Mouse (Mus musculus) lung, embryonic 14.5 days (tissue): ENCODE results near the gene Ak5. TPM values are rescaled to one million over a fixed set of nuclear protein-coding genes. Genes with fewer than 3 reads are reported as not detected.

Source experiments
- ATAC-seq: fragments of 200-750 bp; cut with Nextera tagmentation; 2 replicates; pipeline ENCODE4 v1.8.0; 2017; ENCODE audit warnings: mild to moderate bottlenecking, moderate TSS enrichment, moderate library complexity; ENCODE audit not compliant: insufficient read depth
- DNase-seq: peaks from one replicate; pipeline ENCODE4 v3.0.0-alpha.2; 2015
- H3K27ac ChIP-seq: fragments of 300-500 bp; sonication (generic); 2 replicates; pipeline ENCODE4 v1.5.1; 2014; ENCODE audit warnings: low read depth, mild to moderate bottlenecking, moderate library complexity
- H3K27me3 ChIP-seq: fragments of 300-500 bp; sonication (generic); 2 replicates; pipeline ENCODE4 v1.6.1; 2014; ENCODE audit warnings: low read length, control low read depth; ENCODE audit not compliant: insufficient read depth
- H3K36me3 ChIP-seq: fragments of 300-500 bp; sonication (generic); 2 replicates; pipeline ENCODE4 v1.6.1; 2014; ENCODE audit warnings: control low read depth; ENCODE audit not compliant: insufficient read depth
- H3K4me1 ChIP-seq: fragments of 300-500 bp; sonication (generic); 2 replicates; pipeline ENCODE4 v1.6.1; 2014; ENCODE audit warnings: antibody characterized with exemption, control low read depth; ENCODE audit not compliant: insufficient read depth
- H3K4me2 ChIP-seq: fragments of 300-500 bp; sonication (generic); 2 replicates; pipeline ENCODE4 v1.6.1; 2014; ENCODE audit warnings: mild to moderate bottlenecking
- H3K4me3 ChIP-seq: fragments of 300-500 bp; sonication (generic); 2 replicates; pipeline ENCODE4 v1.5.1; 2014; ENCODE audit warnings: low read depth, low read length
- H3K9ac ChIP-seq: fragments of 300-500 bp; sonication (generic); 2 replicates; pipeline ENCODE4 v1.6.1; 2014
- H3K9me3 ChIP-seq: fragments of 300-500 bp; sonication (generic); 2 replicates; pipeline ENCODE4 v1.6.1; 2016; ENCODE audit warnings: low read depth, low read length, control low read depth
- CTCF ChIP-seq: IDR thresholded peaks from 2 replicates; pipeline ENCODE4 v1.5.1; 2016; ENCODE audit warnings: antibody characterized with exemption, low read depth
- WGBS: fragments of 180-500 bp; shearing (Covaris S2); extraction: QIAGEN DNeasy Blood & Tissue Kit; methylation state at CpG from one replicate; pipeline ENCODE4 v1.1.7; 2014; 5-methylcytosine and 5-hydroxymethylcytosine counted together
- polyA plus RNA-seq: library from polyadenylated mRNA; unstranded; fragments of >200 nt; fragmentation: Nextera tagmentation; extraction: Ambion mirVana; gene quantifications from 2 replicates; pipeline ENCODE4 v1.2.1, GENCODE M21; 2014

Gene Ak5
- polyA plus RNA-seq, 1 experiment from 2014 or later: 4.1 TPM

- DNase-seq (no peak), ATAC-seq (no peak)
- Histone ChIP-seq H3K27me3 (no peaks in the 10 kb centered on the region), H3K27ac (no peak overlapping the region), H3K36me3 (no peaks in the 10 kb centered on the region), H3K4me3 (no peak overlapping the region), H3K9ac (no peak overlapping the region), H3K4me1 (no peaks in the 10 kb centered on the region), H3K9me3 (no peaks in the 10 kb centered on the region), H3K4me2 (no peak overlapping the region)
- TF ChIP-seq CTCF: no peak
- WGBS: 65% methylated on average over 10 of the region's 10 CpGs
These were observed 148.6 kb downstream of the Ak5 start for GRCm38 (mm10) chr3:152519556-152519955.

GRCm38 (mm10) chr3:152516569-152516968 lies 151.6 kb downstream of the Ak5 start:
- Histone ChIP-seq H3K9me3 (no peaks in the 10 kb centered on the region), H3K27ac (no peak overlapping the region), H3K36me3 (no peaks in the 10 kb centered on the region), H3K4me2 (no peak overlapping the region), H3K27me3 (no peaks in the 10 kb centered on the region), H3K4me3 (no peak overlapping the region), H3K9ac (no peak overlapping the region), H3K4me1 (no peaks in the 10 kb centered on the region)
- TF ChIP-seq CTCF: no peak
- DNase-seq: no peak
- 46% methylated on average over 3 of the region's 3 CpGs for WGBS
- no peak for ATAC-seq

- no peaks in the 10 kb centered on the region for H3K36me3 ChIP-seq
- H3K9me3 ChIP-seq: no peaks in the 10 kb centered on the region
- H3K4me1 ChIP-seq: no peaks in the 10 kb centered on the region
- TF ChIP-seq CTCF: no peak
- no peak overlapping the region for H3K4me2 ChIP-seq
- no peak for DNase-seq
- ATAC-seq: no peak
- H3K4me3 ChIP-seq: no peak overlapping the region
- H3K27me3 ChIP-seq: no peaks in the 10 kb centered on the region
- H3K27ac ChIP-seq: no peak overlapping the region
- H3K9ac ChIP-seq: no peak overlapping the region
- WGBS: 81% methylated on average over 6 of the region's 6 CpGs
These were observed 152.2 kb downstream of the Ak5 start for GRCm38 (mm10) chr3:152515959-152516358.

- Histone ChIP-seq H3K4me1 (no peaks in the 10 kb centered on the region), H3K36me3 (no peaks in the 10 kb centered on the region), H3K9ac (no peak overlapping the region), H3K4me2 (no peak overlapping the region), H3K27me3 (no peaks in the 10 kb centered on the region), H3K9me3 (no peaks in the 10 kb centered on the region), H3K27ac (no peak overlapping the region), H3K4me3 (no peak overlapping the region)
- DNase-seq: peak; percentile 32
- WGBS: 45% methylated on average over 2 of the region's 2 CpGs
- no peak for TF ChIP-seq CTCF
- ATAC-seq: no peak
These were observed 155.6 kb downstream of the Ak5 start for GRCm38 (mm10) chr3:152512517-152512916.

- Histone ChIP-seq H3K4me3 (no peak overlapping the region), H3K4me1 (no peaks in the 10 kb centered on the region), H3K36me3 (no peaks in the 10 kb centered on the region), H3K4me2 (no peak overlapping the region), H3K27me3 (no peaks in the 10 kb centered on the region), H3K9me3 (no peaks in the 10 kb centered on the region), H3K27ac (no peak overlapping the region), H3K9ac (no peak overlapping the region)
- no peak for ATAC-seq
- WGBS: 67% methylated on average over 7 of the region's 7 CpGs
- TF ChIP-seq CTCF: no peak
- DNase-seq: no peak
These were observed 158.9 kb downstream of the Ak5 start for GRCm38 (mm10) chr3:152509268-152509667.

GRCm38 (mm10) chr3:152508419-152508993 lies 159.7 kb downstream of the Ak5 start:
- Histone ChIP-seq H3K4me2 (no peak overlapping the region), H3K27me3 (no peaks in the 10 kb centered on the region), H3K4me3 (no peak overlapping the region), H3K36me3 (no peaks in the 10 kb centered on the region), H3K9ac (no peak overlapping the region), H3K4me1 (no peaks in the 10 kb centered on the region), H3K27ac (no peak overlapping the region), H3K9me3 (no peaks in the 10 kb centered on the region)
- 67% methylated on average over 12 of the region's 12 CpGs for WGBS
- DNase-seq (no peak), ATAC-seq (no peak)
- no peak for TF ChIP-seq CTCF

- 71% methylated on average over 8 of the region's 8 CpGs for WGBS
These were observed 160.3 kb downstream of the Ak5 start for GRCm38 (mm10) chr3:152507900-152508299.

More at GRCm38 (mm10) chr3:152507900-152508299, 160.3 kb downstream of the Ak5 start:
- ATAC-seq (no peak), DNase-seq (no peak)
- no peak for TF ChIP-seq CTCF
- H3K36me3 ChIP-seq: no peaks in the 10 kb centered on the region
- no peak overlapping the region for H3K9ac ChIP-seq
- no peak overlapping the region for H3K4me2 ChIP-seq
- no peaks in the 10 kb centered on the region for H3K27me3 ChIP-seq
- no peak overlapping the region for H3K27ac ChIP-seq
- no peak overlapping the region for H3K4me3 ChIP-seq
- H3K9me3 ChIP-seq: no peaks in the 10 kb centered on the region
- no peaks in the 10 kb centered on the region for H3K4me1 ChIP-seq
